Mouse (Mus musculus) cerebellum, adult 2 months (tissue): ENCODE data around the gene Polq. TPM values are rescaled to one million over a fixed set of nuclear protein-coding genes. Genes with fewer than 3 reads are reported as not detected.
A peak's percentile ranks its signal among the peaks of the same experiment; 100 is the strongest.

Experiments used
- DNase-seq, 2 experiments: peaks; one replicate each; pipeline ENCODE4 v3.0.0; 2021
- H3K27ac ChIP-seq: fragments of 200-500 bp; 2 replicates; pipeline ENCODE4 v1.5.1; 2012; ENCODE audit warnings: low read length, control low read depth, inconsistent platforms; ENCODE audit not compliant: insufficient read depth
- H3K27me3 ChIP-seq: fragments of 200-500 bp; 2 replicates; pipeline ENCODE4 v1.6.1; 2012; ENCODE audit warnings: inconsistent platforms, mild to moderate bottlenecking, low read length, moderate library complexity; ENCODE audit not compliant: control insufficient read depth, insufficient read depth
- H3K4me1 ChIP-seq: fragments of 200-500 bp; 2 replicates; pipeline ENCODE4 v1.6.1; 2011; ENCODE audit warnings: low read length; ENCODE audit not compliant: control insufficient read depth, insufficient read depth
- H3K4me3 ChIP-seq: fragments of 200-500 bp; replicated peaks from 2 replicates; pipeline ENCODE3; 2011; ENCODE audit warnings: mild to moderate bottlenecking, low read depth, low read length, control low read depth; ENCODE audit not compliant: insufficient read depth
- CTCF ChIP-seq: fragments of 200-500 bp; IDR thresholded peaks from 2 replicates; pipeline ENCODE4 v1.5.1; 2011; ENCODE audit warnings: low read depth, mild to moderate bottlenecking, control low read depth, low read length, moderate library complexity, borderline replicate concordance; ENCODE audit not compliant: insufficient read depth
- POLR2A ChIP-seq: fragments of 200-500 bp; IDR thresholded peaks from 2 replicates; pipeline ENCODE4 v1.6.1; 2011; ENCODE audit warnings: low read length, control low read depth, borderline replicate concordance; ENCODE audit not compliant: insufficient read depth
- WGBS: fragments of 180-500 bp; shearing (Covaris S2); methylation state at CpG from one replicate; pipeline ENCODE4 v1.1.7; 2018; 5-methylcytosine and 5-hydroxymethylcytosine counted together
- polyA plus RNA-seq: library from polyadenylated mRNA; depleted of rRNA; stranded (reverse); fragments of >200 nt; gene quantifications from 2 replicates; pipeline ENCODE4 v1.2.3, GENCODE M21; 2012; rRNA removed

Polq gene
- 0.81 and 0.90 TPM in 2 replicates for polyA plus RNA-seq

DNA sequence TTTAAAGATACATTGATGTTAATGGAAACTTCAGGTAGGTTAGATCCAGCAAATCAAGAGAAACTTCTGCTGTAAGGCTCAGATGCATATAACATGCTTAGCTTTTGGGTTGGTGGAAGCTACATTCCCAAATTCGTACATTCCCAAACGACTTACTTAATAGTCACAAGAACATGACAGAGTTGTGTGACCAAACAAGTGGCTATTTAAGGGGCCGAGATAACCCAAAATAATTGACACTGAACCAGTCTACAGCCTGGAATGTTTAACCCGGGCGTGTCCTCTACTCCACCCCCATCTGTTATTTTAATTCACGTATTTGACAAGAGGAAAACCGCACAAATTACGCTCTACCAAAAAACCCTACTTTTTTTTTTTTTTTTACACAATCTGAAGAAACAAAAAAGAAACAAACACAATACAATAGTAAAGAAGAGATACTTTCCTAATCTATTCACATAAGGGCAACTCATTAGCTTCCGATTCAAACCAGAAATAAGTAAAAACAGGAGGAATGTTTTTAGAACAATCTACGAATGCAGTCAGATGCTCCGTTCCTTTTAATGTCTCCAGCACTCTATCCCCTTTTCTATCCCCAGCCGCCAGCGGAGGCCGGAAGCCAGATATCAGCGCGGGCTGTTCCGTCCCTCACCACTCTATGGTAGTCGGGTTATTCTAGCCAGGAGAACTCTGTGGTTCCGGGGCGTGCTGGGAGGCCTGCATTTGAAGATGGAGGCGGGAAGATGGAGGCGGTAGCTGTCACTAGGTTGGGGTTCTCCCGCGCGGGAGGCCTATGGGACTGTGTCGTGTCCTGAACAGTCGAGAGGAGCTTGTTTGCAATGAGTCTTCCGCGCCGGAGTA is at the start of gene Polq:
Gene Polq, plus strand, starts transcription at position 726 of the 861 bp plus-strand sequence.
- peak; percentile 61; the same call in 1 of the 2 replicates for TF ChIP-seq POLR2A
- no peak for TF ChIP-seq CTCF
- Histone ChIP-seq H3K4me1 (peaks cover 3% of the 10 kb centered on the region; the same call in 1 of the 2 replicates), H3K27me3 (no peaks in the 10 kb centered on the region), H3K4me3 (peak within 1 kb of the TSS; percentile 87), H3K27ac (no peak within 1 kb of the TSS)
- peak; percentile 92 for DNase-seq
- 2% methylated on average over 30 of the region's 30 CpGs for WGBS

DNA sequence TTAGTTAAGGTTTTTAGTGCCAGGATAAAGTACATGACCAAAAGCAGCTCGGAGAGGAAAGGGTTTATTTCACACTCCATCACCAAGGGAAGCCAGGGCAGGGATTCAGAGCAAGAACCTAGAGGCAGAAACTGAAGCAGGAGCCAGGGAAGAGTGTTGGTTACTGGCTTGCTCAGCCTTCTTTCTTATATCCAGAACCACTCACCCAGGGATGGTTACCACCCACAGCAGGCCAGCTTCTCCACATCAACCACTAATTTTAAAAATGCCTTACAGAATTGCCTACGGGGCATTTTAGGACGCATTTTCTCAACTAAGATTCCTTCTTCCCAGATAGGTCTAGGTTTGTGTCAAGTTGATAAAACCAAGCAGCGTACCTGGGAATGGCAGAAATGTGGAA is 48.2 kb upstream of the Polq start:
- DNase-seq, result no peak
- TF ChIP-seq CTCF (no peak), POLR2A (no peak)
- Histone ChIP-seq H3K27ac (no peak overlapping the region), H3K4me1 (no peaks in the 10 kb centered on the region), H3K27me3 (no peaks in the 10 kb centered on the region), H3K4me3 (no peak overlapping the region)
- 88% methylated on average over 4 of the region's 4 CpGs for WGBS

DNA sequence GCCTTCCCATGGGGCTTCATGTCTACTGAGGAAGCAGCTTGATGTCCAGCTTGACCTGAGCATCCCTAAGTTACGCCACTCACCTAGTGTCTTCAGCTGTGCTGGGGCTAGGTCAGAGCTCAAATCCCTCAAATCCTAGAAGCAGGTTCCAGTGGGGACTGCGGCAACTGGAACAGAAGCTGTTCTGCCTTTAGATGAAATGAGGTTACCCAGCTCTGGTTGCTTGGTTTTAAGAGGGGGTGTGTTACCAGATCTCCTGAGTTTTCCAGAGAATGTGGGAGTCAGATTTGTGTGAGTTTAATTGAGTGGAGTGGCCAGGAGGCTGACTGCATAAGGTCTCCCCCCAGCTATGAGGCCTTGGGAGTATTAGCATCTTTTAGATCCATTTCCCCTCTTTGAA is 32.5 kb upstream of the Polq start:
- no peak for DNase-seq
- Histone ChIP-seq H3K27me3 (no peaks in the 10 kb centered on the region), H3K27ac (no peak overlapping the region), H3K4me3 (no peak overlapping the region), H3K4me1 (no peaks in the 10 kb centered on the region)
- 93% methylated on average over 2 of the region's 2 CpGs for WGBS
- TF ChIP-seq CTCF, result no peak
- TF ChIP-seq POLR2A, result no peak

DNA sequence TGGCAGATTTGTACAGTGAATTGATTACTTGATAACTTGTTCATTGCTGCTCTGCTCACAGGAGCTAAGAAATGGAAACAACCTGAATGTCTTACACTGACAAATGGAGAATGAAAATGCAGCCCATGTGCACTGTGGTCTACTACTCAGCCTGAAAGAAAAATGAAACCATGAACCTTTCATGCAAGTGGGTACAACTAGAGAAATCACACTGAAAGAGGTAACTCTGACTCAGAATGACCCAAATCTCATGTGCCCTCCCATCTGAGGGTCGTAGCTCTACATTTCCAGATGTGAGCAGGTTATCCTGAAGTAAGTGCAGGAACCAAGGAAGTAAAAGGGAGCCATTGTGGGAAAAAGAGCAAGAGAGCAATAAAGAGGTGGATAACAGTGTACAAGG is 27.8 kb upstream of the Polq start:
- WGBS, result 93% methylated on average over 1 of the region's 1 CpGs
- Histone ChIP-seq H3K4me1 (no peaks in the 10 kb centered on the region), H3K27ac (no peak overlapping the region), H3K27me3 (no peaks in the 10 kb centered on the region), H3K4me3 (no peak overlapping the region)
- DNase-seq, result no peak
- TF ChIP-seq POLR2A (no peak), CTCF (no peak)

DNA sequence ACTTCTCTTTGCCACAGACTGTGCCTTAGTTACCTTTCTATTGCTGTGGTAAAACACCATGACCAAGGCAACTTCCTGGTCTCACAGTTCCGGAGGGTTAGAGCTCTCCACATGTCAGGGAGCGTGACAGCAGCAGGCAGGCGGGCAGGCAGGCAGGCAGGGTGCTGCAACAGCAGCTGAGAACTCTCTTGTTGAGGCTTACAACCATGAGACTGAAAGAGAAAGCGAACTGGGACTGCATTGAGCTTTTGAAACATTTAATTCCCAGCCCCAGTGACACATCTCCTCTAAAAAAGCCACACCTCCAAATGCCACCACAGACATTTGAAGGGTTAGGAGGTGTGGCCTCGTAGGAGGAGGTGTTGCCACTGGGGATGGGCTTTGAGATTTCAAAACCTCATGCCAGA is 25.9 kb upstream of the Polq start:
- Histone ChIP-seq H3K27me3 (no peaks in the 10 kb centered on the region), H3K4me3 (no peak overlapping the region), H3K27ac (no peak overlapping the region), H3K4me1 (no peaks in the 10 kb centered on the region)
- no peak for TF ChIP-seq POLR2A
- TF ChIP-seq CTCF, result no peak
- DNase-seq, result no peak
- 62% methylated on average over 5 of the region's 5 CpGs for WGBS

DNA sequence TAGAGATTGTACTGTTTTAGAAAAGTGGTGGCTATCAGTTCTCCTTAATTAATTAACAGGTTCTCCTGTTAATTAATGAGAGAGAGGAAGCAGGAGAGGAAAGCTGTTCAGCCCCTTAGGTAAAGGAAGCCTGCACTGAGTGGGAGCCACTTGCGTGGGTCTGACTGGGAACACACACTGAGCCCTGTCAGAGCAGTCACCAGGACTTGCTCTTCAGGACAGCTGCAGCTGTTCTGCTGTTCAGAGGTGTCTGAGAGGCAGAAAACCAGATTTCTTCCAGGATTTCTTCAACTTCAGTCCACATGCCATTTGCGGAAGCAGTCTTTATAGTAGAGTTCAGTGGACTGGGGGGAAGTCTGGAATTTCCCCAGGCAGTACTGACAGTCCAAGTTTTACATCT is 24.2 kb upstream of the Polq start:
- no peak for TF ChIP-seq CTCF
- 60% methylated on average over 2 of the region's 2 CpGs for WGBS
- Histone ChIP-seq H3K4me1 (no peaks in the 10 kb centered on the region), H3K27me3 (no peaks in the 10 kb centered on the region), H3K27ac (no peak overlapping the region), H3K4me3 (no peak overlapping the region)
- DNase-seq, result no peak

DNA sequence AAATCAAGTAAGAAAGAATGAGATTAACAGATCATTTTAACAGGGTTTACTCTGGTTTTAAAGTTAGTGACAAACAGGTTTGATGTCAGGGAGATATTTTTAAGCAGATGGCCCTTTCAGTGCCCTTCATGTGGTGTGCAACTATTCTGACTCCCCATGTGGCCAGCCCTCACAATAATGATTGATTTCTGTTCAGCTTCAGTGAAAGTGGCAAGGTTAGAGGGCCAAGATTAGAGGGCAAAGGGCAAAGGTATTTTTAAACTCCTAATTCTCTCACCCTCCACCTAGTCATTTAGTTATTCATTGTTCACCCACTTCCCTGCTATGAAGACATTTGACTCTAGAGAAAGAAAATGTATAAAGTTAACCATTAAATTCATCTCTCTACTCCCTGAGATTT is 23.5 kb upstream of the Polq start:
- Histone ChIP-seq H3K4me3 (no peak overlapping the region), H3K4me1 (no peaks in the 10 kb centered on the region), H3K27ac (no peak overlapping the region), H3K27me3 (no peaks in the 10 kb centered on the region)
- DNase-seq, result no peak
- no peak for TF ChIP-seq POLR2A
- no peak for TF ChIP-seq CTCF

DNA sequence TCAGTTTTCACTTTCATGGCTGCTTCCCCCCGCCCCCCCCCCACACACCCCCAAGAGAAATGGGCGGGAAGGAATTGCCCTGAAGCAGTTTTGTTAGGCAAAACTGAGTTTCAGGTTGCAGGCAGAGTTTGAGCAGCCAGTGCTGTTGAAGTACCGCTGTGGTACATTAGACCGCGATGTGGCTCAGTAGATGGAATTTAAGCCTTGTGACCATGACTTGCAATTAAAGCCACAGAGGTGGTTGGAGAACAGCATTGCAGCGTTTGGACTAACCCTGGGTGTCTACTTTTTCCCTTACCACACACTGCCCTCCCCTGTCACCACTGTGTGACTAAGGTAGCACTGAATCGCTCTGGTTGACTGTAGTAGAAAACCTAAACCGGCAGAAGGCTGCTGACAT is 22.1 kb upstream of the Polq start:
- no peak overlapping the region for H3K4me3 ChIP-seq
- no peaks in the 10 kb centered on the region for H3K27me3 ChIP-seq
- TF ChIP-seq CTCF (no peak), POLR2A (no peak)
- no peak for DNase-seq
- no peak overlapping the region for H3K27ac ChIP-seq
- WGBS, result 70% methylated on average over 8 of the region's 8 CpGs
- no peaks in the 10 kb centered on the region for H3K4me1 ChIP-seq
